Mouse (Mus musculus): ENCODE data around the gene Agfg1.
A peak's percentile ranks its signal among the peaks of the same experiment; 100 is the strongest.

Agfg1 gene

DNA sequence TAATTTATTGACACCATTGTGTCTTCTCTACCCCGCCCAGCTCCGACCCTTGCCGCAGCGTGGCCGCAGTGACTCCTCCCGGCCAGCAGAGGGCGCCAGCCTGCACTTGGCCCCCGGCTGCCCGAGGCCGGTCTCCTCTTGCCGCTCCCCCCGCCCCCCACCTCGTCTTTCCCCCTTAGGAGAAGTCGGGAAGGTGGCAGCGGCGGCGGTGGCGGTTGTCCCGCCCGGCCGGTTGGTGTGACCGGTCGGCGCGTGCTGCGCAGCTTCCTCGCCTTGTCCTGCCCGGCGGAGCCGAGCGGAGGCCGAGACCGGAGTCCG is at the start of gene Agfg1:
Gene Agfg1, plus strand, starts transcription at position 188 of the 318 bp plus-strand sequence.
- DNase-seq = peak; percentile 85 to 87

- DNase-seq = no peak
Observed at GRCm38 (mm10) chr1:82791105-82791504, 48.2 kb upstream of the Agfg1 start.

DNA sequence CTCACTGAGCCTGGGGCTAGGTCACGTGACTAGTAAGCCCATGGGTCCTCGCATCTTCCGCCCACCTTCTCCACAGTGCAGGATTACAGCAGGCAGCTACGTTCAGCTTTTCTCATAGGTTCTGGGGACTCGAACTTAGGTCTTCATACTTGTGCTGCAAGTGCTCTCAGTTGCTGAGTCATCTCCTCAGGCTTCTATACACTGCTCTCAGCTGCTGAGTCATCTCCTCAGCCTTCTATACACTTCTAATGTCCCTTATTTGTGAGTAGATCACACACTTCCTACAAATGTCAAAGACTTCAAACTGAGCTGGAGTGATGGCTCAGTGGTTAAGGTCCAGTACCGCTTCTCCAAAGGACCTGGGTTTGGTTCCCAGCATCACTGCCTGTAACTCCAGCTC is 47.0 kb upstream of the Agfg1 start:
- DNase-seq = no peak

DNA sequence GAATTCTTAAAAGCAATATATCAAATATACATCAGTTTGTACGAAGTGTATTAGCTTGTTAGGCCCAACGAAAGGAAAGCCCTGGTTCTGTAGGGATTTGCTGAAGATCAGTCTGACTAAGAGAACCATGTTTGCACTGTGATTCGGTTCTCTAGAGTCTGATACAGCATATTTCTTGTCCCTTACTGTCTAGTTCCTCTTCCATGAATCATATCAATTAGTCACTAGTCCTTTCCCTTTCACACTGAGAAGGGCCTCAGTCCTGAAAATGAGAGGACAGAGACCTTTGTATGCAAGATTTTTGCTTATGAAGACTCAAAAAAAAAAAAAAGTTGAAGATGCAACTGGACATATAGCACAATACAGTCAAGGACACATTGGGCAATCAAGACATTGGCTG is 46.2 kb upstream of the Agfg1 start:
- no peak for DNase-seq

GRCm38 (mm10) chr1:82793986-82794385 is 45.3 kb upstream of the Agfg1 start:
- DNase-seq = no peak

- DNase-seq = no peak
Observed at GRCm38 (mm10) chr1:82795211-82795610, 44.1 kb upstream of the Agfg1 start.

GRCm38 (mm10) chr1:82795702-82796443 is 43.4 kb upstream of the Agfg1 start:
- no peak for DNase-seq

- no peak for DNase-seq
Observed at GRCm38 (mm10) chr1:82797088-82797487, 42.2 kb upstream of the Agfg1 start.

- no peak for DNase-seq
Observed at GRCm38 (mm10) chr1:82798304-82798703, 41.0 kb upstream of the Agfg1 start.

- DNase-seq = no peak
Observed at GRCm38 (mm10) chr1:82798922-82799321, 40.4 kb upstream of the Agfg1 start.

DNA sequence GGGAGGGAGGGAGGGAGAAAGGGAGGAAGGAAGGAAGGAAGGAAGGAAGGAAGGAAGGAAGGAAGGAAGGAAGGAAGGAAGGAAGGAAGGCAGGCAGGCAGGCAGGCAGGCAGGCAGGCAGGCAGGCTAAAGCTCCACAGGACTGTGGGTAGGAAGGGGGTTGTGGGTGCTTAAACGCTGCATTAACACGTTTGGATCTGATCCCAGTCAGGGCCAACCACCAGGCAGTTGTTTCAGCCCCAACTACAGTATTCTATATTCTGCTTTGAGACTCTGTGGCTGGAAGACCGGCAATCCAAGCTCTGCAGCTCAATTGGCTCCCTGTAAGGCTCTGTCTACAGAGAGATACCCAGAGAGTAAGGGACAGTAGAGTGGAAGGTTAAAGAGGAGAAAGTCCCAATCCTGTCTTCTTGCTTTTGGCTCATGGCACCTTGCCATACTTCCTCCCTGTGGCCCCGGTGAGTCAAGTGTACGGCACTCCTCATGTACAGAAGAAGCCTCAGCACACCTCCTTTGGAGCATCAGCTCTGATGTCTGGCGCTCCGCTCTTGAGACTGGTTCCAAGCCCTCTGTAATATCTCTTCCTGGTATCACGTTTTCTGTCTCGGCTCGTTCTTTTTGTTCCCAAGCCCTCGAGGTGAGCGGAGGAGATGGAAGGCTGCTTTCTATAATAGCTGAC is 38.0 kb upstream of the Agfg1 start:
- DNase-seq = no peak

GRCm38 (mm10) chr1:82803608-82804007 is 35.7 kb upstream of the Agfg1 start:
- no peak for DNase-seq

DNA sequence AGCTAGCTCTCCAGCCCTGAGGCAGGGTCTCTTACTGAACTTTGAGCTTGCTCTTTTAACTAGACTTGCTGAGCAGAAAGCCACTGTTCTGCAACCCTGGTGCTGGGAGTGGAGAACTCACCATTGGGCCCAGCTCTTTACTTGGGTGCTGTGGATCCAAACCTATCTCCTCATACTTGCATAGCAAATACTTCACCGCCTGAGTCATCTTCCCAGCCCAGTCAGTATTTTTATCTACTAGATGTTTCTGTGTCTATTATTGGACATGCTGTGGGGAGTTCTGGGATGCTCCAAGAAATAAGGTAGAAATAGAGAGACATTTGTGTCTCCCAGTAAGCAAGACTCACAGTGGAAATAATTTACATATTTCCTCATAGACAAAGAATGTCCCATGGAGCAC is 35.2 kb upstream of the Agfg1 start:
- no peak for DNase-seq

GRCm38 (mm10) chr1:82806391-82806790 is 32.9 kb upstream of the Agfg1 start:
- no peak for DNase-seq

- peak in 1 of 2 experiments; percentile 17 for DNase-seq
Observed at GRCm38 (mm10) chr1:82807206-82807605, 32.1 kb upstream of the Agfg1 start.

GRCm38 (mm10) chr1:82808564-82808963 is 30.7 kb upstream of the Agfg1 start:
- DNase-seq = no peak

DNA sequence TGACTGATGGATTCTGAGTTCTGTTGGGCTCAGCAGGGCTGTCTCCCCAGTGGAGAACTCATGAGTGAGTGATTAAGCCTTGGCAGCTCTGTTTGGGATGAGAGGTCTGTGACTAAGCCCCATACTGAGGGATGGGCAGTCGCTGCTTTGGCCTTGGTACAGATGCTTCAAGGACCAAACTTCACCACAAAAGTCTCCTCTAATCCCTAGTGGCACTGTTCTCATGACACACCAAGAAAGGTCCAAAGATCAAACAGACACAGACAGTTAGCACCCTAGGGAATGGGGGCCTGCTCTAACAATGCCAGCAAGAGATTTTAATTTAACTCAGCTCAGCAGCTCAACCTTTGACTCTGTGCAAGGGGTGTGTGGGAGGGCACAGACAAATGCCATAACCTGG is 27.5 kb upstream of the Agfg1 start:
- no peak for DNase-seq

DNA sequence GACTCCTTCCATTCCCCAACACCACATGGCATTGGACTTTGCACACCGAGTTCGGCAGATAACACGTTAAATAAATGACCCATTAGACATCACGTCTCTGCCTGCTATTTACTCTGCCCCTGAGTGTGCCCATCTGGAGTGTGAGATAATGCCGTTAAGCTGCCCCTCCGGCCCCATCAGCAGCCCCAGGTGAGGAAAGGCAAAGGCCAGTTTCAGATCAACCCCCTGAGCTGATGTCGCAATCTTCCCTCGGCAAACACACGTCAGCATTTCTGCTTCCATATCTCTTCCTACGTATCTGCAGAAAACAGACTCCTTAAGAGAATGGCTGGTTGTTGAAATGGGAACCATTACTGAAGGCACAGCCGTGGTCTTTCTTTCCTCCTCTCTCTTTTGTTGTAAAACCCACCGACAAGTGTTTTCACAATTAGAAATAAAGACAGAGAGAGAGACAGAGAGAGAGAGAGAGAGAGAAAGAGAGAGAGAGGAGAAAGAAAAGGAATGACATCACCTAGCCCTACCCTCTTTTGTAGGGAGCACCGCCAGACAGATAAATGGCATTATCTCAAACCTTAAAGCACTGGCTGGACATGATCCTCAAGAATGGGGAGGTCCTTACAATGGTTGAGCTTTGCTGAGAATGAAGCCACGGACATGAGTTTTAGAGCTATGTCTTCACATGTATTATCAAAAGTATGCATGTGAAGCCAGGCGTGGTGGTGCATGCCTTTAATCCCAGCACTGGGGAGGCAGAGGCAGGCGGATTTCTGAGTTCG is 23.2 kb upstream of the Agfg1 start:
- no peak for DNase-seq

DNA sequence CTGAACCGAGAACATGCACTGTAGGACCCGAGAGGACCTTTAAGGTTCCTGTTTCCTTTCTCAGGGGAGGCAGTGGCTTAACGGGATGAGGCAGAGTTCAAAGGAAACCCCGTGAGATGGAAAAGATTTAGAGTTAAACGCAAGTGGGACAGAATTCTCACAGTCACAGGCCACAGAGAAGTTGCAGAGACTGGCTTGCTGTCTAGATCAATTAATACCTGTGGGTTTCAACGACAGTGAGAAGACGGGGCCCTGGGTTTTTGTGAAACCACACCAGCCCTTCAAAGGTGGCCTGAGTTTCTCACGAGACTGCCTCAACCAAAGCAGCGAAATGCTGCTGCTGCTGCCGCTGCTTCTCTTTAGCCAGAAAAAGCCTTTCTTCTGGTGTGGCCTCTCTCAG is 19.9 kb upstream of the Agfg1 start:
- DNase-seq = no peak

DNA sequence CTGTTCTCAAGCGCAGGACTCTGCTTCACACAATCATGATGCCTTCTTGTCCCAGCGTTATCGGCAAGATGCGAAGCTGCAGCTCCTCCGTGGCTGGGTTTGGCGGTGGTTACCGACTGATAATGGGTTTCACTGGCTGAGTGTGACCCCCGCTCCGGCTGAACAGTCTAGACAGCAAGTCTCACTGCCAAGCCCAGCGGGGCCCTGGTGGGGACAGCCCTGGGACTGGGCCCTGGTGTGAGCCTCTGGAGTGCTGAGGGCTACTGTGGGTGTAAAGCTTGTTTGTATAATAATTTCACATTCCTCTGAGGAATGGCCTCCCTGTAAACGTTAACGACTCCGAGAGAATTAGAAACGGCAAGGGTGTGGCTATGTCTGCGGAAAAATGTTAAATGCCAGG is 19.1 kb upstream of the Agfg1 start:
- DNase-seq = no peak

DNA sequence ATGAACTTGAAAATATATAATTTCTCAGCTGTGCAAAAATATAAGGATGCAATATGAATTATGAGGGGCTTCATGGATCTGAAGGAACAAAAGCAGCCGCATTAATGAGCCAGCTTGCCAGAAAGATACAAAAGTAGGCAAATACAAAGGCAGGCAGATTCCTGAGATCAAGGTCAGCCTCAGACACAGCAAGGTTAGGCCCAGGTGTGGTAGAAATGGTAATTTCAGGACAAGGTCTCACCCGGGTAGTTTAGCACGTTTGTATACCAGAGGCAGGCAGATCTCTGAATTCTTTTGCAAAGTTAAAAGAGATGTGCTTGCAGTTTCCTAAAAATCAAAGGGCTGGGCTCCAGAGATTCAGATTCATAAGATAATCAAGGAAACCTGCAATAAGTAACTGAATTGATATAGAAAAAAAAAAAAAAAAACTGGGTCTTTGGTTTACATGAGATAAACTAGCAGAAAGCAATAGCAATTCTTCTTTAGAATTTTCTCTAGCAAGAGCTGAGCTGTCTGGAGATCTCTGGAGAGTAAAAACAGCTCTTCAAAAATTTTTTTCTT is 18.6 kb upstream of the Agfg1 start:
- no peak for DNase-seq

GRCm38 (mm10) chr1:82821846-82822245 is 17.4 kb upstream of the Agfg1 start:
- DNase-seq = no peak

- DNase-seq = no peak
Observed at GRCm38 (mm10) chr1:82824147-82824546, 15.1 kb upstream of the Agfg1 start.

- DNase-seq = no peak
Observed at GRCm38 (mm10) chr1:82825256-82825655, 14.0 kb upstream of the Agfg1 start.
